Mouse (Mus musculus) frontal cortex, postnatal 25 days (tissue): Measurements from ENCODE around the gene Gabbr2.
A peak's percentile ranks its signal among the peaks of the same experiment; 100 is the strongest.

Experiments used
- DNase-seq, 2 experiments: peaks; one replicate each; pipeline ENCODE4 v3.0.0; 2022; ENCODE audit warnings: low spot score in 2 of 2

Gabbr2 gene

DNA sequence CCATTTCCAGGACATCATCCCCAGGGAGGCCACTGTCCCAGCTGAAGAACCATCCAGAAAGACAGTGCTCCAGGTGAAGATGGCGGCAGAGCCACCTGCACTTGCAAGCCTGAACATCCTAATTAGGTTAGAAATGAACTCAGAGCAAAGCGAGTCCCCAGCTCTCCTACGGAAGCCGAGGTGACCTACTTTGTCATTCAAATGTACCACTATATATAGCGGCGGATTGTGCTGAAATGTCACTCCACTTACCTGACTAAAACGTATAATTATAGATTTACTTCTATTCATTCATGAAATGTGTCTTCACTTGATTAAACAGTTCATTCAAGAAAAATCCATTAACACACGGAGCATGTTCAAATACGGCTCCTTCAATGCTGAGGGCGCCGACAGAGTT is 170.0 kb downstream of the Gabbr2 start:
- no peak for DNase-seq

DNA sequence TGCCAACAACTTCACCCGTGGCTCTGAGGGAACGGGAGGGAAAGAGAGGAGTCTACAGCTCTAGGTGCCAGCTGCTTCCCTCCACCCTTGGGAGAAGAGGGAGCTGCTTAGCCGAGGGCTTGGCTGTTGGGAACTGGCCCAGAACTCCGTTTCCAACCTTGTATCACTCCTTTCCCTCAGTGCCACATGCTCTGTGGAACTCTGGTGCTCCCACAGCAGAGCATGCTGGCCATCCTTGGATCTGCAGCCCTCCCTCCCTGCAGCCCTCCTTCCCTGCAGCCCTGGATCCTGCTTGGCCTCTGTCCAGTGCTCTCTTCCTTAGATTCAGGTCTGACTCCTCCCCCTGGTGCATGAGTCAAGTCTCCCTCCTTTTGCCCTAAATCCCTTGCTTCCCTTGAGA is 176.7 kb downstream of the Gabbr2 start:
- no peak for DNase-seq

- DNase-seq, result no peak
These were observed 177.4 kb downstream of the Gabbr2 start for GRCm38 (mm10) chr4:46814236-46814635.

GRCm38 (mm10) chr4:46811165-46811564 is 180.5 kb downstream of the Gabbr2 start:
- no peak for DNase-seq

DNA sequence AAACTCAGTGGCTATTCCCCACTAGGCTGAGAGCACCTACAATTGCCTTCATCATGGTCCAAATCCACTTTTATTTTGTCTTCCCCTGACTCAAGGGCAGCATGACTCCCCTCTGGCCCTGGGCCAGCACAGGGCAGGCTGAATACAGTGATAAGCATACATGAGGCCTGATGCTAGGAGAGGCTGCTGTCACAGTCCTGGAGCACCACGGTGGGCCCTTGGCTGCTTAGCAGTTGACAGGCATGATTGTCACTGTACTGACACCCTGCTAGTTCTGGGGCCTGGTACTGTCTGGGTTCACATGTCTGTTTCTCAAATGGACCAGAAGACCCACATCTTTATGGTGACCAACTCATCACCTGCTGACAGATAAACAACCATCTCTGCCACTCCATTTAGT is 184.8 kb downstream of the Gabbr2 start:
- DNase-seq, result no peak

DNA sequence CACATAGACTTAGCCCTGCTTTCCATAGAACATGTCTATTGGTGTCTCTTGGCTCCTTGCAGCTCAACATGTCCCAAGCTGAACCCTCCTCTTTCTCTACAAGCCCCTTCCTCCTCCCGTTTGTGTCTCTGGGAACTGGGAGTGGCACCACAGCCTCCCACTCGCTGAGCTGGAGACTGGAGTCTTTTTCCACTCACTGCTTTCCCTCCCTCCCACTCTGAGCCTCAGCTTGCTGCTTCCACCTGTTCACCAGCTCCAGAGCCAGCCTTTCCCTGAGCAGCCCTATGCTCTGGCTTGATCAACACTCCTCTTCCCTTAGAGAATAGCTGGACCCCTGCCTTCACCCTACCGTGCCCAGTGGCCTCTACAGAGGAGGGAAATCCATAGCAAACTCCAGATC is 185.8 kb downstream of the Gabbr2 start:
- peak in 1 of 2 experiments; percentile 46 for DNase-seq

DNA sequence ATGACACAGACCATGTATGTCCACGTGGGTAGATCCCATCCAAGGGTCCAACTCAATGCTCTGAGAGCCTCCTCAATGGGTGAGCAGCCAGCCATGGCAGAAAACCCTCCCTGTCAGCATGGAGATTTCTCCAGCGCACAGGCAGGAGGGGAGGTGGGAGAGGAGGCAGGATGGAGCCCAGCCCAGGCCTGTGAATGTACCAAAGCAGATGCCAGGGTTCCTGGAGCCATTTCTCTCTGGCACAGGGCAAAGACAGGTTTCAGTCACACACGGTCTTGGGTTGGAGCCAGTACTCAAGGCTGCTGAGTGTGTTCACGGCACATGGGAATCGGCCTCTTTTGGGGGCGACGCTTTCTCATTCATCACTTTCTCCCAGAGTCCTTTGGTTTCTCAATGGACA is 189.3 kb downstream of the Gabbr2 start:
- DNase-seq, result no peak

GRCm38 (mm10) chr4:46799904-46800303 is 191.8 kb downstream of the Gabbr2 start:
- no peak for DNase-seq

DNA sequence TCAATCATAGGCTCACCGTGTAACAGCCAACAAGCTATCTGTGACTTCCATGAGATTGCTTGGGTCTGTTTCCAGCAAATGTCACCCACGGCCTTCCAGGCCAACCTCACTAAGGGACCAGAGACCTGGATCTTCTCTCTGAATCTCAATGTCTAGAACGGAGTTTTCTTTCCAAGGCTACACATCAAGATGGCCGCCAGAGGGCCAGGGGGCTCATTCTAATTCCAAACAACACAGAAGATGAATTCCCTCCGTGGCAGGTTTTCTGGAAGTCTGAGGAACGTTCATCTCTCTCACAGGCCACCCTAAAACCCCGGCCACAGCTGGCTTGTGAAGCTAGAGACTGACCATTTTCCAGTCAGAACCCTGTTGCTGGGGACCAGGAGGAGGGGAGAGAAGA is 196.0 kb downstream of the Gabbr2 start:
- DNase-seq, result no peak

DNA sequence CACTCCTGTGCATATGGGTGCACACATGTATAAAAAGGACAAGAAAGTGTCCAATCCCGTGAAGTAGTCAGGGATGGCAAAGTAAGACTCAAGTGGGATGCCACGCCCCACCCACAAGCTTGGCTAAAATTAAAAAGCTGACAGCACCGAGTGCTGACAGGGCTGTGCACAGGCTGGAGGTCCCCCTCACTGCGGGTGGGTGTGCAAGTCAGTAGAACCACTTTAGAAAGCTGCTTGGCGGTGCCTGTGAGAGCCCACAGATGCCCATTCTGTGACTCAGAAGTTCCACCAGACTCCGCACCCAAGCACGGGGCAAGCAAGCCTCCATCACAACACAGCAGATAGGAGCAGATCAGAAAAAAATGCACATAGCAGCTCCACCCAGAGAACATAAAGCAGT is 197.1 kb downstream of the Gabbr2 start:
- DNase-seq, result peak in 1 of 2 experiments; percentile 55

DNA sequence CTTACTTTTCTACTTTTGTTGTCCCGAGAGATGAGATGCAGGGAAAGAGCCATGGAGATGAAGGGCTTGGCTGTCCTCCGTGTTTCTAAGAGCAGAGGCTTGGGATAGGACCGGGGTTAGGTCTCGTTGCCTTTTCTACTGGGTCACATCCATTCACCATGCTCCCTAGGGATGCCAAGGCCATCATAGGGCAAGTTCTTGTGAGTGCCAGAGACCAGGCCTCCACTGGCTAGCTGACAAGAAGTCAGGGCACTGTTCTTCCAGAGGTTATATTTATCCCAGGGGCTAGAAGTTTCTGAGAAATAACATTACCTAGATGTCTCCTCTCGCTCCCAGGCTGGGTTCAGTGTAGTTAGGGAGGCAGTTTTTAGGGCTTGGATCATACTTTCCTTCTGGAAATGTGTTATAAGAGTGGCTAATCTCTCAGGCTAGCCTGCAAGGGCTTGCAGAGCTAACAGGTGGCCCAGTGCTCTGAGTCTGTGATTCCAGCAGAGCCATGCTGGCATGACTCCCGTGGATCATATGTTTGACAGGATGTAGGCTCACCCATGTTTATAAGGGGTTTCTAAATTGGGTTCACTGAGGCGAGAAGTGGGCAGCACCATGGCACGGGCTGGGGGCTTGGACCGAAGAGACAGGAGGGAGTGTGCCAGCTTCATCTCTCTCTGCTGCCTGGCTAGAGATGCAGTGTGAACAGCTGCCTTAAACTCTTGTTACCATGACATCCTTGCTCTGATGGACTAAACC is 199.2 kb downstream of the Gabbr2 start:
- DNase-seq, result peak; percentile 55 to 67

DNA sequence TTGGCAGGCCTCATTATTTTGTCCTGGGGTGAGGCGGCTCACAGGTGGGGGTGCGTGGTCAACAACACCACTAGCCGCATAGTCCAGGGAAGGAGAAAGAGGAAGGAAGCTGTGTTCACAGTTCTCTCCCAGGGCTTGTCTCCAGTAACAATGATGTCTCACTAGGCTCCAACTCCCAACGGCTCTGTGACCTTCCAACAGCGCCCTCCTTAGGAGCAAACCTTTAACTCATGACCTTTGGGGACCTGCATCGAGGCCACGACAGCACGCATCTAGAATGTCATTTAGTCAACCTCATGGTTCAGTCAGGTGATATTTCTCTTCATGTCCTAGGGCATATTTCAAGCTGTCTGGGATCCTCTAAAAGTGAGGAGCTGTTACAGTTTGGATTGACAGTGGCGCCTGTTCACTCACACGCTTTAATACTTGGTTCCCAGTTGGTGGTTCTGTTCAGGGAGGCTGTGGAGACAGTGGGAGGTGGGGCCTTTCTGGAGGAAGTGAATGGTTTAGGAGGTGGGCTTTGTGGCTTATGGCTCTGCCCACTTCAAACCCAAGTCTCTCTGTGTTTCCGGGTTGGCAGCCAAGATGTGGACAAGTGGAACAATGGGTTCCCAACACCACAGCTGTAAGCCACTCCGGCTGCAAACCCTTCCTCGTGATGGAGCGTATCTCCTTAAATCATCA is 200.3 kb downstream of the Gabbr2 start:
- DNase-seq, result no peak

GRCm38 (mm10) chr4:46790609-46791267 is 200.9 kb downstream of the Gabbr2 start:
- no peak for DNase-seq

DNA sequence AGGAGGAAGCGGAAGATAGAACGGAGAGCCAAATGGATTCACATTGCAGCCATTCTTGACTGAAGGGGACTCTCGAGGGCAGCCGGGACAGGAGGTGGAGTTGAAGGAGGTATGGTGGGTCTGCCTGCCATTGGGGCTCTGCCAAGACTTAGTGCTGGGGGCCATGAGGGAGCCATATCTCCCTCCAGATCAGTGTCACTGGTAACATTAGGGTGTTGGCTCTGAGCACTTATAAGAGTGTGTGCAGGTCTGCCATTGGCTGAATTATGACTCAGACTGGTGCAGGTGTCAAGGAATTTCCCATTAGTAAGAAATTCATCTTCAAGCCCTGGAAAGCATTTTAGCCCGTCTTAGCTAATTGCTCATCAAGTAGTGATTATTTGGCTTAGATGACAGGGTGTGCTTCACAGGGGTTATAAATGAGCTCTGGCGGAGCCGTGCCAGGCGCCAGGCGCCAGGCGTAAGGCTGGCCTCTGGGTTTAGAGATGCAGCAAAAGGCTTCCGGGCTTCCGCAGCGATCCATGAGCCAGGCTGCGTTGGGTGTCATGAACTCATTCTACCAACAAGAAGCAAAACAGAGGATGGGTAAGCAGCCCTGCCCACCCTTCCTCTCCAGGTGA is 207.1 kb downstream of the Gabbr2 start:
- DNase-seq, result no peak

DNA sequence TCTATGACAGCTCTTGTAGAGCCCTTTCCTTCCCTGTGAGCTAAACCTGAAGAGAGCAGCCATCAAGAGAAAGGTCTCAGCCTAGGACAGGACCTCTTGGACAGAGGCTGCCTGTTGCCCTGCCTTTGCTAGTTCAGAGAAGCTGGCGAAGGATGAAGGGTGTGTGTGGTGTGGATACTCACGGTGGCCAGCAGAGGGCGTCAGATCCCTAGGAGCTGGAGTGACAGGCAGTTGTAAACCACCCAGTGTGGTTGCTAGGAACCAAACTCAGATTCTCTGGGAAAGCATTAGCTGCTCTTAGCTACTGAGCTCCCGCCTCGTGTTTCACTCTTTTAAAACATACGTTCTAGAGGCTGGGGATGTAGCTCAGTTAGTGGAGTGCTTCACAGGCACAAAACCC is 210.6 kb downstream of the Gabbr2 start:
- DNase-seq, result no peak

- no peak for DNase-seq
These were observed 215.7 kb downstream of the Gabbr2 start for GRCm38 (mm10) chr4:46775959-46776358.

DNA sequence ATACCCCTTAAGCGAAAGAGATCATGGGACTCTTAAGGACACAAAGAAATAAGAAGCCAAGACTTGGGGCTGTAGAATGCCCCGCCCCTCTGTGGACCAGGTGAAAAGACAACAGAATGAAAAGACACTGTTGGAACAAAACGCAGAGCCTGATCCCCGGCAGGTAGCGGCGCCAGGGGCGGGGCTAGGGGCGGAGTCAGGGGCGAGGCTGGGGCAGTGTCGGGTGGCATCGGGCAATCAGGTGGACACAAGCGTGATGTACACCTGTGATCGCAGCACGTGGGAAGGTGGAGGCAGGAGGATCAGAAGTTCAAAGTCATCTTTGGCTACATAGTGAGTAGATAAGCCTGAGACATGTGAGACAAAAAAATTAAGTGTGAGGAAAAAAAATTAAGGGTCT is 217.0 kb downstream of the Gabbr2 start:
- no peak for DNase-seq

DNA sequence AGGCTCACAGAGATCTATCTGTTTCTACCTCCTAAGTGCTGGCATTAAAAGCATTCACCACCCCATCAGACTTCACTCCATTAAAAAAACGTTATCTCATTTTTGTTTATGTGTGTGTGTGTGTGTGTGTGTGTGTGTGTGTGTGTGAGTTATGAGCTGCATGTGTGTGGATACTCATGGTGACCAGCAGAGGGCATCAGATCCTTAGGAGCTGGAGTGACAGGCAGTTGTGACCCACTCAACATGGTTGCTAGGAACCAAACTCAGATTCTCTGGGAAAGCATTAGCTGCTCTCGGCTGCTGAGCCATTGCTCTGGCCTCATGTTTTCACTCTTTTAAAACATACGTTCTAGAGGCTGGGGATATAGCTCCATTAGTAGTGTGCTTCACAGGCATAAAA is 218.4 kb downstream of the Gabbr2 start:
- DNase-seq, result no peak

GRCm38 (mm10) chr4:46772591-46772990 is 219.1 kb downstream of the Gabbr2 start:
- DNase-seq, result no peak

- peak in 1 of 2 experiments; percentile 67 for DNase-seq
These were observed 220.6 kb downstream of the Gabbr2 start for GRCm38 (mm10) chr4:46771116-46771515.

GRCm38 (mm10) chr4:46770635-46771034 is 221.0 kb downstream of the Gabbr2 start:
- DNase-seq, result no peak

DNA sequence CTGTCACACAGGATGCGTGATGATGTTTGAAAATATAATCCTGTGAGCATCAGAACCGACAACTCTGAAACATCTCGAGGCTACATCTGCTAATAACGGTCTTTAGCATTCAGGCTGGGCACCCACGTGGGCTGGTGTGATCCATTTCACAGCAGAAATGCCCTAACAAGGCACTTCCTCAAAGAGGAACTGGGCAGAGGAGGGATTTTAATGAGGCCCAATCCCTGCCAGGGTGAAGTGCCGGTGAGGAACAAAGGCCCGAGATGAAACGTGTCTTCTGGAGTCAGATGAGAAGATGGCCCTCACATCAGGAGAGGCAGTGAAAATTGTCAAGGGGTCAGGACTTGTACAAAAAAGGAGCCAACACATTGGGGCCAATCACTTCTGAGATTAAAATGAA is 221.6 kb downstream of the Gabbr2 start:
- no peak for DNase-seq
